Mouse (Mus musculus): ENCODE measurements around the gene Ankdd1a. TPM values are rescaled to one million over a fixed set of nuclear protein-coding genes. Genes with fewer than 3 reads are reported as not detected.
A peak's percentile ranks its signal among the peaks of the same experiment; 100 is the strongest.

The Ankdd1a gene
- total and polyA plus RNA-seq, 3 experiments, result 0.06 TPM; not detected in 2

GRCm38 (mm10) chr9:65467686-65468085 lies 52.3 kb downstream of the Ankdd1a start:
- H3K36me3 ChIP-seq (ENCODE audit: control insufficient read depth in 1 of 2, insufficient read depth in 2 of 2, low read length in 2 of 2), result no peaks in the 10 kb centered on the region

GRCm38 (mm10) chr9:65465241-65465640 lies 54.8 kb downstream of the Ankdd1a start:
- peaks cover 0 to 8% of the 10 kb centered on the region in 2 experiments; a peak in 2 of 4 replicates for H3K36me3 ChIP-seq (ENCODE audit: control insufficient read depth in 1 of 2, insufficient read depth in 2 of 2, low read length in 2 of 2)

More at GRCm38 (mm10) chr9:65467686-65468085, 52.3 kb downstream of the Ankdd1a start:
- no peak overlapping the region for H3K9ac ChIP-seq (ENCODE audit: control insufficient read depth, low read depth, low read length, poor library complexity, severe bottlenecking)
- no peaks in the 10 kb centered on the region; a peak in 1 of 4 replicates for H3K4me1 ChIP-seq (ENCODE audit: control insufficient read depth in 1 of 2, insufficient read depth in 2 of 2, low read length in 2 of 2)
- H3K9me3 ChIP-seq (replicated peaks; ENCODE audit: insufficient read depth, low read length), result no peaks in the 10 kb centered on the region
- H3K4me3 ChIP-seq (ENCODE audit: control insufficient read depth in 1 of 2, insufficient read depth in 1 of 2, low read depth in 2 of 2, low read length in 2 of 2), result no peak overlapping the region
- no peaks in the 10 kb centered on the region for H3K27me3 ChIP-seq (ENCODE audit: control insufficient read depth in 1 of 2, insufficient read depth in 2 of 2, low read length in 2 of 2)
- H3K27ac ChIP-seq (ENCODE audit: control insufficient read depth, low read depth, low read length), result no peak overlapping the region
- TF ChIP-seq EP300 (IDR thresholded peaks at IDR 0.05; ENCODE audit: low read depth in 1 of 2, low read length in 2 of 2) (no peak), RAD21 (IDR thresholded peaks at IDR 0.05; ENCODE audit: low read depth, low read length) (no peak), ZMIZ1 (IDR thresholded peaks at IDR 0.05; ENCODE audit: low read depth, low read length) (no peak), TAL1 (IDR thresholded peaks at IDR 0.05; ENCODE audit: low read length) (no peak), SMC3 (IDR thresholded peaks at IDR 0.05; ENCODE audit: low read depth, low read length) (no peak), BHLHE40 (IDR thresholded peaks at IDR 0.05; ENCODE audit: borderline replicate concordance, low read depth, low read length) (no peak)
- no peaks in the 10 kb centered on the region for H3K79me2 ChIP-seq (ENCODE audit: control insufficient read depth, insufficient read depth, low read length, poor library complexity)
- DNase-seq (ENCODE audit: low read depth, low spot score), result no peak

GRCm38 (mm10) chr9:65464161-65464560 lies 55.8 kb downstream of the Ankdd1a start:
- peaks cover 0 to 8% of the 10 kb centered on the region in 2 experiments; a peak in 2 of 4 replicates for H3K36me3 ChIP-seq (ENCODE audit: control insufficient read depth in 1 of 2, insufficient read depth in 2 of 2, low read length in 2 of 2)
- TF ChIP-seq KAT2A (conservative IDR thresholded peaks at IDR 0.05; ENCODE audit: low read depth, low read length) (no peak), NELFE (IDR thresholded peaks at IDR 0.05; ENCODE audit: low read depth, low read length) (no peak), GABPA (IDR thresholded peaks at IDR 0.05; ENCODE audit: low read depth, low read length) (no peak), TAL1 (IDR thresholded peaks at IDR 0.05; ENCODE audit: low read length) (no peak), SMC3 (IDR thresholded peaks at IDR 0.05; ENCODE audit: low read depth, low read length) (no peak), NRF1 (IDR thresholded peaks at IDR 0.05; ENCODE audit: insufficient read depth, low read depth, low read length, poor library complexity, severe bottlenecking) (no peak), SIN3A (IDR thresholded peaks at IDR 0.05; ENCODE audit: low read length) (no peak), JUND (IDR thresholded peaks at IDR 0.05; ENCODE audit: low read depth, low read length) (no peak)
- no peak overlapping the region for H3K27ac ChIP-seq (ENCODE audit: control insufficient read depth, low read depth, low read length)
- peaks cover 1% of the 10 kb centered on the region; the same call in 1 of the 2 replicates for H3K79me2 ChIP-seq (ENCODE audit: control insufficient read depth, insufficient read depth, low read length, poor library complexity)
- H3K9me3 ChIP-seq (replicated peaks; ENCODE audit: insufficient read depth, low read length), result no peaks in the 10 kb centered on the region
- H3K9ac ChIP-seq (ENCODE audit: control insufficient read depth, low read depth, low read length, poor library complexity, severe bottlenecking), result no peak overlapping the region
- H3K4me3 ChIP-seq (ENCODE audit: control insufficient read depth in 1 of 2, insufficient read depth in 1 of 2, low read depth in 2 of 2, low read length in 2 of 2), result no peak overlapping the region
- H3K4me1 ChIP-seq (ENCODE audit: control insufficient read depth in 1 of 2, insufficient read depth in 2 of 2, low read length in 2 of 2), result peaks cover 0 to 9% of the 10 kb centered on the region in 2 experiments; a peak in 2 of 4 replicates
- peak; percentile 29 for DNase-seq (ENCODE audit: low read depth, low spot score)
- no peaks in the 10 kb centered on the region for H3K27me3 ChIP-seq (ENCODE audit: control insufficient read depth in 1 of 2, insufficient read depth in 2 of 2, low read length in 2 of 2)

More at GRCm38 (mm10) chr9:65465241-65465640, 54.8 kb downstream of the Ankdd1a start:
- H3K4me3 ChIP-seq (ENCODE audit: control insufficient read depth in 1 of 2, insufficient read depth in 1 of 2, low read depth in 2 of 2, low read length in 2 of 2), result no peak overlapping the region
- H3K9me3 ChIP-seq (replicated peaks; ENCODE audit: insufficient read depth, low read length), result no peaks in the 10 kb centered on the region
- no peak for TF ChIP-seq CHD1 (IDR thresholded peaks at IDR 0.05; ENCODE audit: low read depth, low read length)
- TF ChIP-seq ZNF384 (IDR thresholded peaks at IDR 0.05; ENCODE audit: low read depth, low read length), result no peak
- TF ChIP-seq TAL1 (IDR thresholded peaks at IDR 0.05; ENCODE audit: low read length), result no peak
- no peak for TF ChIP-seq HCFC1 (IDR thresholded peaks at IDR 0.05; ENCODE audit: low read depth, low read length)
- TF ChIP-seq MEF2A (IDR thresholded peaks at IDR 0.05; ENCODE audit: extremely low read depth, insufficient replicate concordance, low read depth, low read length, poor library complexity, severe bottlenecking), result no peak
- no peak for TF ChIP-seq USF2 (IDR thresholded peaks at IDR 0.05; ENCODE audit: borderline replicate concordance in 1 of 2, insufficient read depth in 1 of 2, low read depth in 1 of 2, low read length in 2 of 2)
- TF ChIP-seq KAT2A (conservative IDR thresholded peaks at IDR 0.05; ENCODE audit: low read depth, low read length), result no peak
- no peak for TF ChIP-seq TCF12 (IDR thresholded peaks at IDR 0.05; ENCODE audit: low read depth, low read length)
- peaks cover 0 to 9% of the 10 kb centered on the region in 2 experiments; a peak in 3 of 4 replicates for H3K4me1 ChIP-seq (ENCODE audit: control insufficient read depth in 1 of 2, insufficient read depth in 2 of 2, low read length in 2 of 2)
- no peak overlapping the region for H3K9ac ChIP-seq (ENCODE audit: control insufficient read depth, low read depth, low read length, poor library complexity, severe bottlenecking)
- DNase-seq (ENCODE audit: low read depth, low spot score), result no peak
- H3K27me3 ChIP-seq (ENCODE audit: control insufficient read depth in 1 of 2, insufficient read depth in 2 of 2, low read length in 2 of 2), result no peaks in the 10 kb centered on the region
- H3K27ac ChIP-seq (ENCODE audit: control insufficient read depth, low read depth, low read length), result no peak overlapping the region
- peaks cover 1% of the 10 kb centered on the region; the same call in 1 of the 2 replicates for H3K79me2 ChIP-seq (ENCODE audit: control insufficient read depth, insufficient read depth, low read length, poor library complexity)

All from MEL (cell line).